Mouse (Mus musculus): ENCODE data around the gene Smpdl3b. TPM values are rescaled to one million over a fixed set of nuclear protein-coding genes. Genes with fewer than 3 reads are reported as not detected.
"Not testable (repeated sequence)": the region's sequence is repeated elsewhere in the genome, so short reads cannot be mapped to it uniquely, and the experiment has no call there.

The Smpdl3b gene
- polyA plus RNA-seq, 2 experiments from 2014 or later, result 0.96 to 1.8 TPM

- ATAC-seq, result peak; percentile 41
Measured at GRCm38 (mm10) chr4:132778562-132779201, 21.6 kb upstream of the Smpdl3b start.

- ATAC-seq, result peak; percentile 45
Measured at GRCm38 (mm10) chr4:132776764-132777163, 19.7 kb upstream of the Smpdl3b start.

GRCm38 (mm10) chr4:132774905-132775304, 17.9 kb upstream of the Smpdl3b start:
- peak; percentile 32 for ATAC-seq

- ATAC-seq, result no peak
Measured at GRCm38 (mm10) chr4:132771776-132772175, 14.7 kb upstream of the Smpdl3b start.

- peak; percentile 95 for ATAC-seq
Measured at GRCm38 (mm10) chr4:132767914-132768876, 11.1 kb upstream of the Smpdl3b start, which contains the start of gene Rpa2. Gene Rpa2 (plus strand): TSS chr4:132768332.

GRCm38 (mm10) chr4:132763125-132763524, 6.1 kb upstream of the Smpdl3b start:
- not testable (repeated sequence) for ATAC-seq

- ATAC-seq, result no peak
Measured at GRCm38 (mm10) chr4:132762602-132763001, 5.5 kb upstream of the Smpdl3b start.

- ATAC-seq, result no peak
Measured at GRCm38 (mm10) chr4:132760296-132760695, 3.2 kb upstream of the Smpdl3b start.

GRCm38 (mm10) chr4:132757633-132758351, 740 bp upstream of the Smpdl3b start:
- no peak for ATAC-seq

GRCm38 (mm10) chr4:132752992-132753391, 4.1 kb downstream of the Smpdl3b start:
- no peak for ATAC-seq

- no peak for ATAC-seq
Measured at GRCm38 (mm10) chr4:132749258-132749982, 7.6 kb downstream of the Smpdl3b start.

GRCm38 (mm10) chr4:132748778-132749177, 8.3 kb downstream of the Smpdl3b start:
- ATAC-seq, result no peak

GRCm38 (mm10) chr4:132747664-132748259, 9.3 kb downstream of the Smpdl3b start:
- peak; percentile 88 for ATAC-seq

GRCm38 (mm10) chr4:132746911-132747517, 10.0 kb downstream of the Smpdl3b start:
- ATAC-seq, result no peak

GRCm38 (mm10) chr4:132743992-132744911, 12.8 kb downstream of the Smpdl3b start:
- no peak for ATAC-seq

GRCm38 (mm10) chr4:132741491-132741890, 15.6 kb downstream of the Smpdl3b start:
- ATAC-seq, result no peak

GRCm38 (mm10) chr4:132737154-132737553, 19.9 kb downstream of the Smpdl3b start:
- not testable (repeated sequence) for ATAC-seq

GRCm38 (mm10) chr4:132735894-132736293, 21.2 kb downstream of the Smpdl3b start:
- ATAC-seq, result no peak

- ATAC-seq, result no peak
Measured at GRCm38 (mm10) chr4:132735389-132735788, 21.7 kb downstream of the Smpdl3b start.

GRCm38 (mm10) chr4:132734766-132735165, 22.3 kb downstream of the Smpdl3b start:
- no peak for ATAC-seq

Data from CD4-positive, CD25-positive, alpha-beta regulatory T cell, adult 4 months (primary cell).